Mouse (Mus musculus): ENCODE data around the gene Adgrb3.

GRCm38 (mm10) chr1:25491503-25491902, 338.0 kb downstream of the Adgrb3 start:
- TF ChIP-seq CTCF (IDR thresholded peaks at IDR 0.05; ENCODE audit: insufficient read depth, low read depth, low read length) = no peak
- no peak for TF ChIP-seq POLR2A (IDR thresholded peaks at IDR 0.05; ENCODE audit: insufficient read depth, low read depth, low read length)

Data from olfactory bulb, adult 2 months (tissue).